ENCODE assay signal across 8 mouse cellular contexts in the genomic region with DNA sequence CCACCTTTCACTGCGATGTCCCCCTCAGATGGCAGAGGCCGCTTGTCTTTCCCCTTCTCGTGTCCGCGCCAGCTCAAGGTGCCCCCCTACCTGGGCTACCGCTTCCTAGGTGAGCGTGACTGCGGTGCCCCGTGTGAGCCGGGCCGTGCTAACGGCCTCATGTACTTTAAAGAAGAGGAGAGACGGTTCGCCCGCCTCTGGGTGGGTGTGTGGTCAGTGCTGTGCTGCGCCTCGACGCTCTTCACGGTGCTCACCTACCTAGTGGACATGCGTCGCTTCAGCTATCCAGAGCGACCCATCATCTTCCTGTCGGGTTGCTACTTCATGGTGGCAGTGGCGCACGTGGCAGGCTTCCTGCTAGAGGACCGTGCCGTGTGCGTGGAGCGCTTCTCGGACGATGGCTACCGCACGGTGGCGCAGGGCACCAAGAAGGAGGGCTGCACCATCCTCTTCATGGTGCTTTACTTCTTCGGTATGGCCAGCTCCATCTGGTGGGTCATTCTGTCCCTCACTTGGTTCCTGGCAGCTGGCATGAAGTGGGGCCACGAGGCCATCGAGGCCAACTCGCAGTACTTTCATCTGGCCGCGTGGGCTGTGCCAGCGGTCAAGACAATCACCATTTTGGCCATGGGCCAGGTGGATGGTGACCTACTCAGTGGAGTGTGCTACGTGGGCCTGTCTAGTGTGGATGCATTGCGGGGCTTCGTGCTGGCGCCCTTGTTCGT. TPM values are rescaled to one million over a fixed set of nuclear protein-coding genes. Genes with fewer than 3 reads are reported as not detected.
DNase-seq lines count a peak whose midpoint lies in the region; ATAC-seq and TF ChIP-seq lines count a peak whose summit lies in the region.

No protein-coding gene starts in this region.

- peak overlapping the region; percentile 99 for H3K4me2 ChIP-seq in forebrain, embryonic 12.5 days
- H3K4me2 ChIP-seq in lung, embryonic 16.5 days (ENCODE audit: low read depth, low read length), result peak overlapping the region; percentile 91

- peak overlapping the region; percentile 68 for H3K4me3 ChIP-seq in bone marrow, adult 2 months (replicated peaks; ENCODE audit: control insufficient read depth, low read depth, low read length)
- peak overlapping the region; percentile 74 for H3K4me3 ChIP-seq in forebrain, embryonic 12.5 days (replicated peaks)
- peak overlapping the region; percentile 67 for H3K4me3 ChIP-seq in layer of hippocampus, adult 2 months
- H3K4me3 ChIP-seq in lung, embryonic 16.5 days (ENCODE audit: low read length), result peak overlapping the region; percentile 74

- TF ChIP-seq POLR2A in bone marrow, adult 2 months (IDR thresholded peaks at IDR 0.05; ENCODE audit: borderline replicate concordance, control insufficient read depth, low read depth, low read length), result 0 out of 2 replicates have a peak, but pooled peaks have one; percentile 16

- peak; percentile 55 for TF ChIP-seq CTCF in bone marrow, adult 2 months (IDR thresholded peaks at IDR 0.05; ENCODE audit: control insufficient read depth, insufficient read depth, low read length)
- TF ChIP-seq CTCF in layer of hippocampus, adult 2 months (conservative IDR thresholded peaks at IDR 0.05), result peak; percentile 82

- WGBS in bone marrow, adult 2 months, result 38% methylated on average over 46 of the region's 46 CpGs
- WGBS in forebrain, embryonic 12.5 days, result under 1% methylated on average over 46 of the region's 46 CpGs
- WGBS in lung, embryonic 16.5 days, result 2% methylated on average over 46 of the region's 46 CpGs

- peak; percentile 48 for DNase-seq in 3T3-L1 (ENCODE audit: low read depth, low spot score)
- peak; percentile 67 to 77 for DNase-seq in heart, postnatal 14 days
- peak; percentile 52 to 67 for DNase-seq in layer of hippocampus, adult 2 months (ENCODE audit: low spot score in 2 of 2)
- peak; percentile 45 for DNase-seq in ovary, postnatal 10 days (ENCODE audit: low spot score)
- peak; percentile 49 for DNase-seq in thymus, postnatal 25 days

- intact Hi-C loops in heart, postnatal 14 days (cut with DNase I), result loop anchor here (2.0 to 5.0 kb wide), 4 partner anchors 101 to 246 kb away; partner anchors contain the start of gene Als2

- no peaks in the 10 kb centered on the region for H3K9me3 ChIP-seq in forebrain, embryonic 12.5 days
- H3K9me3 ChIP-seq in lung, embryonic 16.5 days (ENCODE audit: control insufficient read depth, low read length), result no peaks in the 10 kb centered on the region

- H3K27me3 ChIP-seq in forebrain, embryonic 12.5 days, result peaks cover 37% of the 10 kb centered on the region
- no peaks in the 10 kb centered on the region for H3K27me3 ChIP-seq in lung, embryonic 16.5 days (ENCODE audit: control insufficient read depth, insufficient read depth, low read depth, low read length)

- no peak overlapping the region for H3K27ac ChIP-seq in bone marrow, adult 2 months (ENCODE audit: control insufficient read depth, insufficient read depth, low read depth, low read length, poor library complexity)
- H3K27ac ChIP-seq in forebrain, embryonic 12.5 days, result peak overlapping the region; percentile 88; the same call in 1 of the 2 replicates
- peak overlapping the region; percentile 79; the same call in 1 of the 2 replicates for H3K27ac ChIP-seq in layer of hippocampus, adult 2 months
- H3K27ac ChIP-seq in lung, embryonic 16.5 days (ENCODE audit: low read length), result peak overlapping the region; percentile 98

- H3K4me1 ChIP-seq in bone marrow, adult 2 months (ENCODE audit: control insufficient read depth, insufficient read depth, low read length), result peaks cover 3% of the 10 kb centered on the region; the same call in 1 of the 2 replicates
- peaks cover 68% of the 10 kb centered on the region for H3K4me1 ChIP-seq in forebrain, embryonic 12.5 days
- H3K4me1 ChIP-seq in lung, embryonic 16.5 days (replicated peaks; ENCODE audit: control insufficient read depth, insufficient read depth, low read length), result peaks cover 34% of the 10 kb centered on the region

- peak; percentile 58 for ATAC-seq in forebrain, embryonic 12.5 days (ENCODE audit: low FRiP score)
- peak; percentile 32 for ATAC-seq in lung, embryonic 16.5 days (ENCODE audit: low read depth)

- no peaks in the 10 kb centered on the region for H3K36me3 ChIP-seq in forebrain, embryonic 12.5 days (replicated peaks)
- H3K36me3 ChIP-seq in lung, embryonic 16.5 days (ENCODE audit: control insufficient read depth, insufficient read depth, low read length), result no peaks in the 10 kb centered on the region

- peak overlapping the region; percentile 88 for H3K9ac ChIP-seq in forebrain, embryonic 12.5 days
- H3K9ac ChIP-seq in lung, embryonic 16.5 days (ENCODE audit: low read length), result peak overlapping the region; percentile 92

RNA-seq across cellular contexts. Expression of gene Fzd7, which starts 1.5 kb away (rescaled TPM):
- 3.3 TPM in 1 of 2 replicates, not detected in the other for polyA plus RNA-seq in bone marrow, adult 2 months (2011; ENCODE audit: insufficient read depth, insufficient read length, low replicate concordance, missing spikeins)
- polyA plus RNA-seq in forebrain, embryonic 12.5 days (2016; fragmentation: Nextera tagmentation; extraction: Ambion mirVana), result 8.1 and 10.9 TPM in 2 replicates
- total RNA-seq in heart, postnatal 14 days (2021), result 1 to 10 TPM; 4.7 to 6.4 TPM
- 1 to 10 TPM; 5.4 to 6.7 TPM for total RNA-seq in layer of hippocampus, adult 2 months (2021)
- polyA plus RNA-seq in lung, embryonic 16.5 days (2015; fragmentation: Nextera tagmentation; extraction: Ambion mirVana), result 12.4 and 12.9 TPM in 2 replicates

RNA-seq across cellular contexts. Expression of gene Gm973, which starts 32.4 kb away (rescaled TPM):
- 2.0 TPM in 1 of 2 replicates, not detected in the other for polyA plus RNA-seq in bone marrow, adult 2 months (2011; ENCODE audit: insufficient read depth, insufficient read length, low replicate concordance, missing spikeins)
- 1.1 and 1.3 TPM in 2 replicates for polyA plus RNA-seq in forebrain, embryonic 12.5 days (2016; fragmentation: Nextera tagmentation; extraction: Ambion mirVana)
- under 1 TPM; 0.29 to 0.79 TPM for total RNA-seq in heart, postnatal 14 days (2021)
- 10 to 100 TPM; 14.5 to 16.1 TPM for total RNA-seq in layer of hippocampus, adult 2 months (2021)
- 2.0 and 2.3 TPM in 2 replicates for polyA plus RNA-seq in lung, embryonic 16.5 days (2015; fragmentation: Nextera tagmentation; extraction: Ambion mirVana)
